In the genomic region with DNA sequence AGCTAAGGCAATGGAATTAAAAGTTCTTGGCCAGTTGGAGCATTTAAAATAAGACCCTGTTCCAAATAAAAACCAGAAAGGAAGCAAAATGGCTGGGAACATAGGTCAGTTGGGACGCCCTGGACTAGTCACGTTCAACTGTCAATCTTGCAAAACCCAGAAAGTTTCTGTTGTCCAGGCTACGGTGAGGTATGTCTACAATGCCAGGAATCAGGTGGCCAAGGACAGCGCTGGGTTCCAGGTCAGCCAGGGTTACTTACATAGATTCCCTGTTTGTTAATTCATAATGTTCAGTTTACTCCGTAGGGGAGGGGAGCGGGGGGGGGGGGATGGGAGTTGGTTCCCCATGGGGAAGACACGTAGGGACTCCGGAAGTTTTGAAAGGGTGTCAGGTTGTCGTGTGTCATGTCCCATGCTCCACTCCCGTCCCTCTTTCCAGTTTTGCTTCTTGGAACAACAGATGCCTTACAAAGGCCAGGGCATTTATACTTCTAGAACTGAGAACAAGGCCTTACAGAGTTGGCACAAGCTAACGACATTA, we compare ENCODE assay signal across 7 mouse cellular contexts. TPM values are rescaled to one million over a fixed set of nuclear protein-coding genes. Genes with fewer than 3 reads are reported as not detected.
DNase-seq lines count a peak whose midpoint lies in the region; ATAC-seq and TF ChIP-seq lines count a peak whose summit lies in the region.

No protein-coding gene starts in this region.

- no peaks in the 10 kb centered on the region for H3K36me3 ChIP-seq in lung, postnatal 0 days (ENCODE audit: insufficient read depth, low read length)
- H3K36me3 ChIP-seq in embryonic facial prominence, embryonic 15.5 days: no peaks in the 10 kb centered on the region
- no peaks in the 10 kb centered on the region for H3K36me3 ChIP-seq in stomach, embryonic 14.5 days (ENCODE audit: control insufficient read depth, insufficient read depth, low read length)

- peaks cover 4% of the 10 kb centered on the region; the same call in 1 of the 2 replicates for H3K4me1 ChIP-seq in lung, postnatal 0 days (ENCODE audit: insufficient read depth, low read depth, low read length)
- peaks cover 13% of the 10 kb centered on the region for H3K4me1 ChIP-seq in embryonic facial prominence, embryonic 15.5 days
- peaks cover 7% of the 10 kb centered on the region for H3K4me1 ChIP-seq in stomach, embryonic 14.5 days (ENCODE audit: control insufficient read depth, insufficient read depth, low read length)

- peak overlapping the region; percentile 84; the same call in 1 of the 2 replicates for H3K9ac ChIP-seq in lung, postnatal 0 days (replicated peaks; ENCODE audit: low read depth)
- H3K9ac ChIP-seq in embryonic facial prominence, embryonic 15.5 days: no peak overlapping the region; the same call in 1 of the 2 replicates
- peak overlapping the region; percentile 81; the same call in 1 of the 2 replicates for H3K9ac ChIP-seq in stomach, embryonic 14.5 days (replicated peaks; ENCODE audit: low read depth, low read length)

- peak; percentile 13 for ATAC-seq in lung, postnatal 0 days
- no peak for ATAC-seq in embryonic facial prominence, embryonic 15.5 days (ENCODE audit: insufficient number of reproducible peaks, low FRiP score, low TSS enrichment, low read depth)
- ATAC-seq in stomach, embryonic 14.5 days (ENCODE audit: insufficient number of reproducible peaks, insufficient read depth, low FRiP score, low read depth): no peak

- no peak for TF ChIP-seq EP300 in lung, postnatal 0 days (IDR thresholded peaks at IDR 0.05)

- H3K9me3 ChIP-seq in lung, postnatal 0 days (ENCODE audit: low read length): no peaks in the 10 kb centered on the region
- H3K9me3 ChIP-seq in embryonic facial prominence, embryonic 15.5 days (replicated peaks): no peaks in the 10 kb centered on the region
- H3K9me3 ChIP-seq in stomach, embryonic 14.5 days (ENCODE audit: control insufficient read depth, low read depth, low read length): no peaks in the 10 kb centered on the region

- peak; percentile 33 for DNase-seq in lung, postnatal 0 days (ENCODE audit: low spot score)
- DNase-seq in lung, postnatal 36 days: no peak
- DNase-seq in liver: peak; percentile 31
- DNase-seq in layer of hippocampus, adult 9-10 months (ENCODE audit: low spot score): no peak
- DNase-seq in frontal cortex, postnatal 25 days (ENCODE audit: low spot score in 2 of 2): no peak

- peak overlapping the region; percentile 95 for H3K4me3 ChIP-seq in lung, postnatal 0 days (ENCODE audit: low read depth, low read length)
- H3K4me3 ChIP-seq in embryonic facial prominence, embryonic 15.5 days (replicated peaks): peak overlapping the region; percentile 90
- H3K4me3 ChIP-seq in stomach, embryonic 14.5 days (ENCODE audit: low read depth, low read length): peak overlapping the region; percentile 73

- TF ChIP-seq CTCF in lung, postnatal 0 days (IDR thresholded peaks at IDR 0.05): no peak

- peak overlapping the region; percentile 86 for H3K4me2 ChIP-seq in lung, postnatal 0 days (replicated peaks; ENCODE audit: low read depth, low read length)
- peak overlapping the region; percentile 76 for H3K4me2 ChIP-seq in embryonic facial prominence, embryonic 15.5 days (replicated peaks)
- H3K4me2 ChIP-seq in stomach, embryonic 14.5 days (replicated peaks; ENCODE audit: low read depth, low read length): peak overlapping the region; percentile 78

- no peaks in the 10 kb centered on the region for H3K27me3 ChIP-seq in lung, postnatal 0 days (replicated peaks; ENCODE audit: insufficient read depth, low read length)
- H3K27me3 ChIP-seq in embryonic facial prominence, embryonic 15.5 days: no peaks in the 10 kb centered on the region
- no peaks in the 10 kb centered on the region for H3K27me3 ChIP-seq in stomach, embryonic 14.5 days (ENCODE audit: control insufficient read depth, insufficient read depth, low read length)

- no peak overlapping the region for H3K27ac ChIP-seq in lung, postnatal 0 days (ENCODE audit: low read length)
- H3K27ac ChIP-seq in embryonic facial prominence, embryonic 15.5 days (replicated peaks): peak overlapping the region; percentile 91; the same call in 1 of the 2 replicates
- peak overlapping the region; percentile 69; the same call in 1 of the 2 replicates for H3K27ac ChIP-seq in stomach, embryonic 14.5 days (ENCODE audit: low read length)

- 22% methylated on average over 11 of the region's 11 CpGs for WGBS in lung, postnatal 0 days
- WGBS in embryonic facial prominence, embryonic 15.5 days: 22% methylated on average over 11 of the region's 11 CpGs
- 27% methylated on average over 11 of the region's 11 CpGs for WGBS in stomach, embryonic 14.5 days

RNA-seq across cellular contexts. Expression of a gene that starts 0.7 kb away (rescaled TPM):
- polyA plus RNA-seq in lung, postnatal 0 days (2015; fragmentation: Nextera tagmentation; extraction: Ambion mirVana): 27.3 and 28.1 TPM in 2 replicates
- polyA plus RNA-seq in embryonic facial prominence, embryonic 15.5 days (2015; fragmentation: Nextera tagmentation; extraction: Ambion mirVana): 65.0 and 84.3 TPM in 2 replicates
- polyA plus RNA-seq in stomach, embryonic 14.5 days (2014; fragmentation: Nextera tagmentation; extraction: Ambion mirVana): 37.1 and 39.8 TPM in 2 replicates

RNA-seq across cellular contexts. Expression of a gene that starts 10.6 kb away (rescaled TPM):
- 26.4 and 27.5 TPM in 2 replicates for polyA plus RNA-seq in lung, postnatal 0 days (2015; fragmentation: Nextera tagmentation; extraction: Ambion mirVana)
- polyA plus RNA-seq in embryonic facial prominence, embryonic 15.5 days (2015; fragmentation: Nextera tagmentation; extraction: Ambion mirVana): 79.1 and 84.7 TPM in 2 replicates
- 67.8 and 72.3 TPM in 2 replicates for polyA plus RNA-seq in stomach, embryonic 14.5 days (2014; fragmentation: Nextera tagmentation; extraction: Ambion mirVana)

RNA-seq across cellular contexts. Expression of a gene that starts 32.5 kb away (rescaled TPM):
- 8.1 and 8.2 TPM in 2 replicates for polyA plus RNA-seq in lung, postnatal 0 days (2015; fragmentation: Nextera tagmentation; extraction: Ambion mirVana)
- polyA plus RNA-seq in embryonic facial prominence, embryonic 15.5 days (2015; fragmentation: Nextera tagmentation; extraction: Ambion mirVana): 23.4 and 33.6 TPM in 2 replicates
- 13.9 and 15.0 TPM in 2 replicates for polyA plus RNA-seq in stomach, embryonic 14.5 days (2014; fragmentation: Nextera tagmentation; extraction: Ambion mirVana)

Comparison
In these comparisons a context has a peak if more than half of its experiments do, and no peak if none do; other contexts are left out.
1. DNase-seq: peak in lung, postnatal 0 days (single experiment) and liver (single experiment); none in lung, postnatal 36 days (single experiment), layer of hippocampus, adult 9-10 months (single experiment) and frontal cortex, postnatal 25 days (0 of 2).
2. Peak in every context shown above with its lines, with median percentiles within 50 percentile points of each other: H3K4me2 ChIP-seq and H3K4me3 ChIP-seq.